Mouse (Mus musculus) neural tube, embryonic 11.5 days (tissue): ENCODE results near the gene Birc7. TPM values are rescaled to one million over a fixed set of nuclear protein-coding genes. Genes with fewer than 3 reads are reported as not detected.

Experiments used
- ATAC-seq: fragments of 200-750 bp; cut with Nextera tagmentation; 2 replicates; pipeline ENCODE4 v1.8.0; 2017; ENCODE audit warnings: moderate number of reproducible peaks, mild to moderate bottlenecking, moderate TSS enrichment, moderate library complexity; ENCODE audit not compliant: insufficient read depth, low FRiP score, low TSS enrichment
- DNase-seq: peaks from one replicate; pipeline ENCODE4 v3.0.0-alpha.2; 2015; ENCODE audit warnings: low spot score
- H3K27ac ChIP-seq: fragments of 300-500 bp; sonication (generic); 2 replicates; pipeline ENCODE4 v1.5.1; 2014; ENCODE audit warnings: low read depth, mild to moderate bottlenecking, low read length
- H3K27me3 ChIP-seq: fragments of 300-500 bp; sonication (generic); 2 replicates; pipeline ENCODE4 v1.6.1; 2014; ENCODE audit warnings: mild to moderate bottlenecking, low read length, mixed read lengths; ENCODE audit not compliant: control insufficient read depth, insufficient read depth
- H3K36me3 ChIP-seq: fragments of 300-500 bp; sonication (generic); 2 replicates; pipeline ENCODE4 v1.6.1; 2014; ENCODE audit warnings: mild to moderate bottlenecking, low read length, moderate library complexity, mixed read lengths; ENCODE audit not compliant: control insufficient read depth, insufficient read depth
- H3K4me1 ChIP-seq: fragments of 300-500 bp; sonication (generic); 2 replicates; pipeline ENCODE4 v1.6.1; 2014; ENCODE audit warnings: low read length, mixed read lengths; ENCODE audit not compliant: control insufficient read depth, insufficient read depth
- H3K4me2 ChIP-seq: fragments of 300-500 bp; sonication (generic); 2 replicates; pipeline ENCODE4 v1.6.1; 2014; ENCODE audit warnings: low read depth, mild to moderate bottlenecking, moderate library complexity
- H3K4me3 ChIP-seq: fragments of 300-500 bp; sonication (generic); 2 replicates; pipeline ENCODE4 v1.5.1; 2014; ENCODE audit warnings: low read depth, low read length
- H3K9ac ChIP-seq: fragments of 300-500 bp; sonication (generic); 2 replicates; pipeline ENCODE4 v1.6.1; 2014; ENCODE audit warnings: mild to moderate bottlenecking, low read length
- H3K9me3 ChIP-seq: fragments of 300-500 bp; sonication (generic); 2 replicates; pipeline ENCODE4 v1.6.1; 2016; ENCODE audit warnings: low read length; ENCODE audit not compliant: control insufficient read depth
- WGBS: fragments of 180-500 bp; shearing (Covaris S2); extraction: QIAGEN DNeasy Blood & Tissue Kit; methylation state at CpG from one replicate; pipeline ENCODE4 v1.1.7; 2014; 5-methylcytosine and 5-hydroxymethylcytosine counted together
- polyA plus RNA-seq: library from polyadenylated mRNA; unstranded; fragments of >200 nt; fragmentation: Nextera tagmentation; extraction: Ambion mirVana; gene quantifications from 2 replicates; pipeline ENCODE4 v1.2.1, GENCODE M21; 2014

Birc7 gene
- polyA plus RNA-seq, 1 experiment from 2014 or later = 0.25 TPM

GRCm38 (mm10) chr2:180891835-180892323 lies 36.9 kb upstream of the Birc7 start:
- Histone ChIP-seq H3K4me3 (peak overlapping the region; percentile 84), H3K27me3 (peaks cover 23% of the 10 kb centered on the region; the same call in 1 of the 2 replicates), H3K4me2 (peak overlapping the region; percentile 69), H3K9ac (peak overlapping the region; percentile 99), H3K27ac (peak overlapping the region; percentile 96), H3K36me3 (no peaks in the 10 kb centered on the region), H3K4me1 (peaks cover 36% of the 10 kb centered on the region), H3K9me3 (no peaks in the 10 kb centered on the region)
- 2% methylated on average over 9 of the region's 9 CpGs for WGBS
- peak; percentile 43 for DNase-seq
- no peak for ATAC-seq

GRCm38 (mm10) chr2:180892841-180893521 lies 35.8 kb upstream of the Birc7 start:
- Histone ChIP-seq H3K27me3 (peaks cover 23% of the 10 kb centered on the region; the same call in 1 of the 2 replicates), H3K27ac (peak overlapping the region; percentile 96), H3K4me1 (peaks cover 33% of the 10 kb centered on the region), H3K9ac (peak overlapping the region; percentile 99), H3K36me3 (no peaks in the 10 kb centered on the region), H3K9me3 (no peaks in the 10 kb centered on the region), H3K4me3 (peak overlapping the region; percentile 84), H3K4me2 (peak overlapping the region; percentile 69)
- WGBS = under 1% methylated on average over 94 of the region's 97 CpGs
- ATAC-seq (peak; percentile 14), DNase-seq (peak; percentile 88)

- no peaks in the 10 kb centered on the region for H3K36me3 ChIP-seq
- H3K4me3 ChIP-seq = peak overlapping the region; percentile 84
- H3K27ac ChIP-seq = peak overlapping the region; percentile 96
- ATAC-seq = peak; percentile 46
- peak overlapping the region; percentile 69 for H3K4me2 ChIP-seq
- DNase-seq = peak; percentile 68
- whole genome bisulfite sequencing = under 1% methylated on average over 48 of the region's 50 CpGs
- peaks cover 23% of the 10 kb centered on the region; the same call in 1 of the 2 replicates for H3K27me3 ChIP-seq
- peaks cover 27% of the 10 kb centered on the region for H3K4me1 ChIP-seq
- peak overlapping the region; percentile 99 for H3K9ac ChIP-seq
- no peaks in the 10 kb centered on the region for H3K9me3 ChIP-seq
These were observed 35.2 kb upstream of the Birc7 start for GRCm38 (mm10) chr2:180893537-180894028.

GRCm38 (mm10) chr2:180894029-180894623 lies 34.7 kb upstream of the Birc7 start:
- Histone ChIP-seq H3K27ac (peak overlapping the region; percentile 96), H3K36me3 (no peaks in the 10 kb centered on the region), H3K4me3 (peak overlapping the region; percentile 84), H3K9ac (peak overlapping the region; percentile 99), H3K4me1 (peaks cover 25% of the 10 kb centered on the region), H3K9me3 (no peaks in the 10 kb centered on the region), H3K27me3 (peaks cover 23% of the 10 kb centered on the region; the same call in 1 of the 2 replicates), H3K4me2 (peak overlapping the region; percentile 69)
- ATAC-seq (peak; percentile 60), DNase-seq (peak; percentile 86)
- under 1% methylated on average over 54 of the region's 57 CpGs for WGBS

GRCm38 (mm10) chr2:180894734-180895133 lies 34.1 kb upstream of the Birc7 start:
- peaks cover 23% of the 10 kb centered on the region; the same call in 1 of the 2 replicates for H3K27me3 ChIP-seq
- H3K9ac ChIP-seq = peak overlapping the region; percentile 99
- H3K27ac ChIP-seq = peak overlapping the region; percentile 96
- H3K9me3 ChIP-seq = no peaks in the 10 kb centered on the region
- H3K4me3 ChIP-seq = peak overlapping the region; percentile 84
- DNase-seq = peak; percentile 90
- peaks cover 25% of the 10 kb centered on the region for H3K4me1 ChIP-seq
- peak overlapping the region; percentile 69 for H3K4me2 ChIP-seq
- no peaks in the 10 kb centered on the region for H3K36me3 ChIP-seq
- 1% methylated on average over 13 of the region's 13 CpGs for WGBS
- ATAC-seq = peak; percentile 24

- Histone ChIP-seq H3K27ac (peak overlapping the region; percentile 54), H3K9ac (peak overlapping the region; percentile 99), H3K9me3 (no peaks in the 10 kb centered on the region), H3K4me2 (peak overlapping the region; percentile 69), H3K36me3 (no peaks in the 10 kb centered on the region), H3K4me3 (peak overlapping the region; percentile 84), H3K4me1 (peaks cover 20% of the 10 kb centered on the region), H3K27me3 (peaks cover 23% of the 10 kb centered on the region; the same call in 1 of the 2 replicates)
- no peak for ATAC-seq
- DNase-seq = no peak
- 85% methylated on average over 3 of the region's 3 CpGs for WGBS
These were observed 33.5 kb upstream of the Birc7 start for GRCm38 (mm10) chr2:180895321-180895720.

GRCm38 (mm10) chr2:180895837-180896525 lies 32.8 kb upstream of the Birc7 start:
- Histone ChIP-seq H3K27ac (peak overlapping the region; percentile 39; the same call in 1 of the 2 replicates), H3K27me3 (peaks cover 23% of the 10 kb centered on the region; the same call in 1 of the 2 replicates), H3K36me3 (no peaks in the 10 kb centered on the region), H3K4me1 (peaks cover 18% of the 10 kb centered on the region), H3K9ac (peak overlapping the region; percentile 99), H3K4me3 (no peak overlapping the region; the same call in 1 of the 2 replicates), H3K9me3 (no peaks in the 10 kb centered on the region), H3K4me2 (peak overlapping the region; percentile 69)
- ATAC-seq (no peak), DNase-seq (no peak)
- 76% methylated on average over 11 of the region's 11 CpGs for WGBS
